Mouse (Mus musculus) retina, embryonic 14.5 days (tissue): ENCODE data around the gene Nod1.

Source experiments
- DNase-seq: peaks from one replicate; pipeline ENCODE4 v3.0.0-alpha.2; 2015; ENCODE audit warnings: low spot score

The Nod1 gene

GRCm38 (mm10) chr6:54939631-54940030 is 32.8 kb downstream of the Nod1 start:
- DNase-seq, result no peak

- DNase-seq, result no peak
These were observed 35.9 kb downstream of the Nod1 start for GRCm38 (mm10) chr6:54936496-54936895.

- no peak for DNase-seq
These were observed 37.5 kb downstream of the Nod1 start for GRCm38 (mm10) chr6:54934930-54935329.

GRCm38 (mm10) chr6:54934313-54934712 is 38.1 kb downstream of the Nod1 start:
- DNase-seq, result no peak

- DNase-seq, result no peak
These were observed 38.5 kb downstream of the Nod1 start for GRCm38 (mm10) chr6:54933866-54934265.

- DNase-seq, result no peak
These were observed 39.2 kb downstream of the Nod1 start for GRCm38 (mm10) chr6:54933216-54933615.

GRCm38 (mm10) chr6:54932526-54932925 is 39.9 kb downstream of the Nod1 start:
- no peak for DNase-seq

GRCm38 (mm10) chr6:54931641-54932040 is 40.8 kb downstream of the Nod1 start:
- no peak for DNase-seq

GRCm38 (mm10) chr6:54927946-54928345 is 44.5 kb downstream of the Nod1 start:
- DNase-seq, result no peak

- no peak for DNase-seq
These were observed 45.5 kb downstream of the Nod1 start for GRCm38 (mm10) chr6:54926899-54927298.

GRCm38 (mm10) chr6:54925736-54926440 is 46.5 kb downstream of the Nod1 start:
- no peak for DNase-seq

GRCm38 (mm10) chr6:54924538-54924937 is 47.9 kb downstream of the Nod1 start:
- no peak for DNase-seq

- DNase-seq, result no peak
These were observed 53.9 kb downstream of the Nod1 start for GRCm38 (mm10) chr6:54918521-54918920.

- peak; percentile 61 for DNase-seq
These were observed 54.9 kb downstream of the Nod1 start for GRCm38 (mm10) chr6:54917523-54917922.

GRCm38 (mm10) chr6:54916941-54917340 is 55.5 kb downstream of the Nod1 start:
- DNase-seq, result no peak

- no peak for DNase-seq
These were observed 56.2 kb downstream of the Nod1 start for GRCm38 (mm10) chr6:54916163-54916562.

GRCm38 (mm10) chr6:54914977-54915376 is 57.4 kb downstream of the Nod1 start:
- DNase-seq, result no peak

GRCm38 (mm10) chr6:54906053-54907040 is 66.1 kb downstream of the Nod1 start:
- DNase-seq, result no peak

- no peak for DNase-seq
These were observed 69.9 kb downstream of the Nod1 start for GRCm38 (mm10) chr6:54902547-54902946.

GRCm38 (mm10) chr6:54900256-54900655 is 72.2 kb downstream of the Nod1 start:
- no peak for DNase-seq

- no peak for DNase-seq
These were observed 81.0 kb downstream of the Nod1 start for GRCm38 (mm10) chr6:54891384-54891783.

- peak; percentile 24 for DNase-seq
These were observed 82.2 kb downstream of the Nod1 start for GRCm38 (mm10) chr6:54890221-54890620.

- DNase-seq, result peak; percentile 3
These were observed 86.2 kb downstream of the Nod1 start for GRCm38 (mm10) chr6:54886195-54886594.
